Mouse (Mus musculus): ENCODE results near the gene Arg2. TPM values are rescaled to one million over a fixed set of nuclear protein-coding genes. Genes with fewer than 3 reads are reported as not detected.

The Arg2 gene
- polyA plus RNA-seq, 1 experiment from 2014 or later = 24.8 TPM

DNA sequence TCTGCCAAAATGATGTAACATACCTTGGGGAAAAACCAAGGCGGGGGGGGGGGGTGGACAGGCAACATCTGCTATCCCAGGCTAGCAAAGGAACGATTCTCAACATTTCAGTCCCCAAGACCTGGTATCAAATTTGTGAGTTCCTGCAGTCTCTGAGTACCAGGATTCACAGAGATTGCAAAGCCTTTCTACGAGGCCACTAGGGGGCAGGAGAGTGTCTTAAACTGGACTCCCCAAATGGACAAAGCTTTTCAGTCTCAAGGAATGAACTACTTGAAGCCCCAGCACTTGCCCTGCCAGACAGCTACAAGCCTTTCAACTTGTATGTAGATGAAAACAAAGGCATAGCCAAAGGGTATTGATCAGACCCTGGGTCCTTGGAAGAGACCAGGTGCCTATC, 62.9 kb downstream of the Arg2 start:
- DNase-seq (ENCODE audit: low spot score) = peak; percentile 85
- 9% methylated on average over 3 of the region's 3 CpGs for WGBS
- ATAC-seq = peak; percentile 17; the same call in 1 of the 2 replicates

DNA sequence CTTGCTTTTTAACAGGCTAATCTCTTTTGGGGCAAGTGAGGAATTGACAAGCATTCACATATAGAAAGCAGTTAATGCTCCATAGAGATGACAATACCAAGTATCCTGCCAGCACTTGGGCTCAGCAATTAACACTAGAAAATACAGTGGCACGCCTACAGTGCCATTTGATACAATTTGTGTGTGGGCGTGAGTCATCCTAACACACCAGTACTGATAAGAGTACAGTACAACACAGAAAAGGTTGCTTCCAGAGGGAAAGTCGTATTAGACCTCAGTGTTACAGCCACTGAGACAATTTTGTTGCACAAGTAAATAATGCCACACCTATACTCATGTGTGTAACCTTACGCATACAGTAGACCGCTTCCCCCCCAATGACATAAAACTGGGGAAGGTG, 66.5 kb downstream of the Arg2 start:
- no peak for DNase-seq (ENCODE audit: low spot score)
- Histone ChIP-seq H3K4me3 (ENCODE audit: low read depth, low read length) (no peak overlapping the region), H3K36me3 (ENCODE audit: insufficient read depth, low read length) (no peaks in the 10 kb centered on the region), H3K9me3 (ENCODE audit: low read length) (no peaks in the 10 kb centered on the region), H3K27me3 (replicated peaks; ENCODE audit: insufficient read depth, low read length) (no peaks in the 10 kb centered on the region), H3K27ac (ENCODE audit: low read length) (no peak overlapping the region), H3K9ac (replicated peaks; ENCODE audit: low read depth) (no peak overlapping the region), H3K4me2 (replicated peaks; ENCODE audit: low read depth, low read length) (no peak overlapping the region), H3K4me1 (ENCODE audit: insufficient read depth, low read depth, low read length) (no peaks in the 10 kb centered on the region)
- WGBS = 83% methylated on average over 5 of the region's 5 CpGs
- no peak for TF ChIP-seq EP300 (IDR thresholded peaks at IDR 0.05)
- TF ChIP-seq CTCF (IDR thresholded peaks at IDR 0.05) = no peak
- ATAC-seq = no peak

More for the DNA sequence above, 62.9 kb downstream of the Arg2 start:
- H3K9me3 ChIP-seq (ENCODE audit: low read length) = no peaks in the 10 kb centered on the region
- no peak overlapping the region for H3K4me2 ChIP-seq (replicated peaks; ENCODE audit: low read depth, low read length)
- H3K9ac ChIP-seq (replicated peaks; ENCODE audit: low read depth) = no peak overlapping the region
- peaks cover 6% of the 10 kb centered on the region; the same call in 1 of the 2 replicates for H3K4me1 ChIP-seq (ENCODE audit: insufficient read depth, low read depth, low read length)
- H3K27me3 ChIP-seq (replicated peaks; ENCODE audit: insufficient read depth, low read length) = no peaks in the 10 kb centered on the region
- no peak overlapping the region for H3K4me3 ChIP-seq (ENCODE audit: low read depth, low read length)
- TF ChIP-seq EP300 (IDR thresholded peaks at IDR 0.05) (no peak), CTCF (IDR thresholded peaks at IDR 0.05) (peak; percentile 82)
- H3K36me3 ChIP-seq (ENCODE audit: insufficient read depth, low read length) = no peaks in the 10 kb centered on the region
- no peak overlapping the region for H3K27ac ChIP-seq (ENCODE audit: low read length)

DNA sequence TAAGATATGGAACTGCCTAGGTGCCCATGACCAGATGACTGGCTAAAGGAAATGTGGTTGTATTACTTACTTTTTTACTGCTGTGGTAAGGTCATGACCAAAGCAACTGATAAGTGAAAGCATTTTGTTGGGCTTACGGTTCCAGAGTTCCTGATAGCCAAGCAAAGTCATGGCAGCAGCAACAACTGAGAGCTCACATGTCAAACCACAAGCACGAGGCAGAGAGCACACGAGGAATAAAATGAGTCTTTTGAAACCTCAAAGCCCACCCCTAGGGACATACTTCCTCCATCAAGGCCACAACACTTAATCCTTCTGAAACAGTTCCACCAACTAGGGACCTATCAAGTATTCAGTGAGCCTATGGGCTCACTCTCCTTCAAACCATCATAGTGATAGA, 71.3 kb downstream of the Arg2 start:
- ATAC-seq (no peak), DNase-seq (ENCODE audit: low spot score) (no peak)
- Histone ChIP-seq H3K27ac (ENCODE audit: low read length) (no peak overlapping the region), H3K9me3 (ENCODE audit: low read length) (no peaks in the 10 kb centered on the region), H3K4me2 (replicated peaks; ENCODE audit: low read depth, low read length) (no peak overlapping the region), H3K4me1 (ENCODE audit: insufficient read depth, low read depth, low read length) (no peaks in the 10 kb centered on the region), H3K36me3 (ENCODE audit: insufficient read depth, low read length) (no peaks in the 10 kb centered on the region), H3K4me3 (ENCODE audit: low read depth, low read length) (no peak overlapping the region), H3K9ac (replicated peaks; ENCODE audit: low read depth) (no peak overlapping the region), H3K27me3 (replicated peaks; ENCODE audit: insufficient read depth, low read length) (no peaks in the 10 kb centered on the region)
- TF ChIP-seq CTCF (IDR thresholded peaks at IDR 0.05) = no peak
- WGBS = 65% methylated on average over 3 of the region's 3 CpGs

Other genes with a start within 250 kb of the Arg2 start
- 2.6 and 2.8 TPM in 2 replicates for gene Plek2, start 223.8 kb upstream of the Arg2 start, polyA plus RNA-seq (2015; fragmentation: Nextera tagmentation; extraction: Ambion mirVana)
- gene Tmem229b, start 123.2 kb upstream of the Arg2 start, polyA plus RNA-seq (2015; fragmentation: Nextera tagmentation; extraction: Ambion mirVana) = 5.1 and 5.3 TPM in 2 replicates
- gene Plekhh1, start 101.6 kb upstream of the Arg2 start, polyA plus RNA-seq (2015; fragmentation: Nextera tagmentation; extraction: Ambion mirVana) = 1.9 and 2.2 TPM in 2 replicates
- 14.8 and 15.7 TPM in 2 replicates for gene Pigh, start 41.1 kb upstream of the Arg2 start, polyA plus RNA-seq (2015; fragmentation: Nextera tagmentation; extraction: Ambion mirVana)
- 78.5 and 80.6 TPM in 2 replicates for gene Vti1b, start 41.9 kb downstream of the Arg2 start, polyA plus RNA-seq (2015; fragmentation: Nextera tagmentation; extraction: Ambion mirVana)
- 15.5 and 16.7 TPM in 2 replicates for gene Rdh11, start 61.5 kb downstream of the Arg2 start, polyA plus RNA-seq (2015; fragmentation: Nextera tagmentation; extraction: Ambion mirVana)
- gene Rdh12, start 78.1 kb downstream of the Arg2 start, polyA plus RNA-seq (2015; fragmentation: Nextera tagmentation; extraction: Ambion mirVana) = 0.61 and 0.69 TPM in 2 replicates
- gene Zfyve26, start 165.5 kb downstream of the Arg2 start, polyA plus RNA-seq (2015; fragmentation: Nextera tagmentation; extraction: Ambion mirVana) = 7.0 and 8.0 TPM in 2 replicates
- 1.3 and 1.5 TPM in 2 replicates for gene Rad51b, start 166.5 kb downstream of the Arg2 start, polyA plus RNA-seq (2015; fragmentation: Nextera tagmentation; extraction: Ambion mirVana)

Data from lung, postnatal 0 days (tissue).